Mouse (Mus musculus) left cerebral cortex, adult 2 months (tissue): ENCODE measurements at regions not wholly inside any gene's neighbourhood (a gene's known extent, or its start where the extent isn't known, plus 50 kb on each side); places are given as distances from the start of the nearest gene placed in this dataset.

Experiments used
- DNase-seq, 2 experiments: peaks; one replicate each; pipeline ENCODE4 v3.0.0; 2021 to 2022; ENCODE audit warnings: low spot score in 2 of 2, mixed read lengths in 1 of 2; ENCODE audit errors: extremely low spot score in 1 of 2
- H3K27ac ChIP-seq: fragments of 200-600 bp; 2 replicates; pipeline ENCODE4 v1.8.1; 2022
- H3K4me3 ChIP-seq: fragments of 200-600 bp; 2 replicates; pipeline ENCODE4 v1.8.1; 2022
- CTCF ChIP-seq: fragments of 200-600 bp; IDR thresholded peaks from 2 replicates; pipeline ENCODE4 v1.8.1; 2022; ENCODE audit warnings: antibody characterized with exemption, mild to moderate bottlenecking, moderate library complexity
- intact Hi-C: fragments of 180-260 bp; cut with DNase I; formaldehyde crosslinking; loops from one replicate; pipeline ENCODE4 v1.15.1; 2025

DNA sequence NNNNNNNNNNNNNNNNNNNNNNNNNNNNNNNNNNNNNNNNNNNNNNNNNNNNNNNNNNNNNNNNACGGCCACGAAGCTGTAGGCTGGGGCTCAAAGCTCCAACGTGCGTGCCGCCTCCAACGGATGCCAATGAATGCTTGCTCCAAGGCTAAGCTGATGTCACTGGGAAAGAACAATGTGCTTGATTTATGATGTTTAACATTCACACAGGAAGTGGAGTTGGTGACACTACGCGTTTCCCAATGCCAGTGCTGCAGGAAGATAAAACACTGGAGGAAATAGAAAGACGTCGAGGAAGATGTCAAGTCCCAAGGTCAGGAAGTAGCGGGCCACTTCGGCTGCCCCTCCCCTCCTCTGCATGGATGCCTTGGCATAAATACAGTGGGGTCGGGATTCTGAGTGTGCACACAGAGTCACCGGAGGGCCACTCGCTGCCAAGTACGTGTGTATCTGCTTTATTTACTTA, 180.7 kb upstream of the Azi2 start:
- no peak for DNase-seq
- TF ChIP-seq CTCF, result no peak
- no peak overlapping the region for H3K4me3 ChIP-seq
- intact Hi-C loops, result no loop called here
- H3K27ac ChIP-seq, result no peak overlapping the region

DNA sequence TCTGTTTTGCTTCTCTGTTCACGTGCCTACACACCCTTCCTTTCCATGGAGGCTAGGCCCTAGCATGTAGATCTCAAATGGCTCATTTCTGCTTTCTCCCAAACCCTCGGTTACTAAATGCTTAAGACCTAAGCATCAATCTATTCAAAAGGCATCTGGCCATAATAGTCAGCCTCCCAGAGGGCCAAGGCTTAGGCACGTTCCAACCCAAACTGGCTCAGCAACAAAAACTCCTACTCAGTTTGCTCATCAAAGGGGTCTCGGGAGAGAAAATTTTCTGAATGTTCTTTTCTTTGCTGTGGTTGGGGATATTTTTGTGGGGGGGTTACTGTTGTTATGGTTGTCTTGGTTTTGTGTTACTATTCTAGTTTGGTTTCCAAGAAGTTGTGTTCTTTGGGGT, 196.8 kb upstream of the Azi2 start:
- DNase-seq, result no peak
- no peak for TF ChIP-seq CTCF
- Histone ChIP-seq H3K27ac (no peak overlapping the region), H3K4me3 (no peak overlapping the region)
- intact Hi-C loops, result no loop called here

DNA sequence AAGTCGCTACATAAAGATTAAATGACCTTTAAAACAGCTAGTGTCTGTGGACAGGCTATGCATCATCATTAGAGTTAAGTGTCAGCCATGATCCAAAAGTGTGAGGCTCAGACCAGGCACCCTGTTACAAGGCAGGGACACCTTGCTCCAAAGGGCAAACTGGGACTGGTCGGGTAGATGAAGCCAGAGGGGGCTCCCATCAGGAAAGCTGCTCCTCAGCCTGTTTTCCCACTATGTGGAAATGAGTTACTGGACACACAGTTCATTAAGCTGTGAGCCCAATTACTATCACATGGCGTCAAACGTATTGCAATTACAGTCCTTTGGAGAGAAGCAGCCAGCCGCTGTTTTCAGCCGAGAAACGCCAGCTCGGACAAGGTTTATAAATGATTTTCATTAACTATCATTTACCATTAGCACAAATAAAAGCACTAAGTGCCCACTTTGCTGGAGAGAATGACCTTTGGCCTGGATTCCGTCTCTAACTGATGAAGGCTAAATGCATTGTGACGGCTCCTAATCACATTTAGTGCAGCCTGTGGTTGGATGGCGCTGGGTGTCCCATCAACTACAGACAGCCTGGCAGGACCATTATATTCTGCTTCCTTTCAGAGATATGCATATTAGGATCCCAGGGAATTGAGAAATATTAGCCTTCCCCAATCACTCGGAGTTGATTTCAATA, 203.5 kb upstream of the Azi2 start:
- no peak overlapping the region for H3K27ac ChIP-seq
- TF ChIP-seq CTCF, result no peak
- no peak for DNase-seq
- H3K4me3 ChIP-seq, result no peak overlapping the region
- intact Hi-C loops, result no loop called here

DNA sequence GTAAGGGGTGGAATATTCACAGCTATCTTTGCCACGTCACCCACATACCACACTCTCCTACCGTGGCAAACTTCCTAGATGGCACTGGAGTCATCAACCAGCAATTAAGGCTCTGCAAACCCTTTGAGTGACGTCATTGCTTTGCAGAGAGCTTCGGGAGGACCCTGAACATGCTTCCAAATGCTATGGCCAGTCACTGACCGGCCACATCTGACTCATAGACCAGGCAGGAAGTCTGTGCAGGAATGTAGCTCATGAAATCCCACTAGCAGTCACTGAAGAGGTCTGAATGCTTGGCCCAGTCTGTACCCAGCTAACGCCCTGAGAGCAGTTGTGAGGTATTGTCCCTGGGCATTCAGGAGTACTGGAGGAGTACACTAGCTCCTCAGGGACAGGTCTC, 203.9 kb upstream of the Rbms3 start:
- no peak overlapping the region for H3K4me3 ChIP-seq
- no peak for DNase-seq
- intact Hi-C loops, result no loop called here
- no peak for TF ChIP-seq CTCF
- H3K27ac ChIP-seq, result no peak overlapping the region

DNA sequence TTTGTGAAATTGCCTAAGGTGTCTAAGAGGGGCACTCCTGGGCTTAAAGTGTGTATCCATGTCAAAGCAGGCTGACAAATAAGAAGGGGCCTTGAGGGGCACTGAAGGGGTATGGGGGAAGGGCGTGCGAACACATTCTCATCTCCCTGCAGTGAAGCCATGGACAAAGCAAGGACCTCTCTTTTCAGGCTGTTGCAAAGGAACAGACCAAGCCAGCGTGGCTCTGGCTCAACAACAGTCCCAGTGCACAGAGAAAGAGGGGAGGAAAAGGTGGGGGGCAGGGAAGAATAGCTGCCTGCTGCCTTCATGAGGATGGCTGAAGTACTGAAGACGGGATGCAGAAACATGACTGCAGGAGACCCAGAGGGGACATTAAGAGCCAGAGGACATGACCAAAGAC, 184.9 kb upstream of the Rbms3 start:
- intact Hi-C loops, result no loop called here
- Histone ChIP-seq H3K27ac (no peak overlapping the region), H3K4me3 (no peak overlapping the region)
- DNase-seq, result no peak
- TF ChIP-seq CTCF, result no peak

DNA sequence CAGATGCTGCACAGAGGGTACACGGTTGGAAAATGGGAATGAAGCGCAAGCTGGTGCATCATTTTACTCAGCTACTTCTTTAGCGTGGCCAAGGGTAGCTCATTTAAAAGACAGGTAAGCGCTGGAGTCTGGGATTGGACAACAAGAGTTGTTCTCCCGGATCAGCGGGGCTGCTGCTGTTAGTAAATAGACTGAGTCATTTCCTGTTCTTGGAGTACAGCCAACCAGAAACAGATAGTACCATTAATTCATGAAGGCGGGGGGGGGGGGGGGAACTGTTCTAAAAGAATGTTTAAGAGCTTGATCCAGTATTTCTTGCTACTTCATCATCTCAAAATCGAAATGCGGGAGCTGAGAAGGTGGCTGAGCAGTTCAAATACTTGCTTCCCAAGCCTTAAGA, 183.5 kb upstream of the Rbms3 start:
- TF ChIP-seq CTCF, result no peak
- DNase-seq, result no peak
- intact Hi-C loops, result no loop called here
- Histone ChIP-seq H3K27ac (no peak overlapping the region), H3K4me3 (no peak overlapping the region)

DNA sequence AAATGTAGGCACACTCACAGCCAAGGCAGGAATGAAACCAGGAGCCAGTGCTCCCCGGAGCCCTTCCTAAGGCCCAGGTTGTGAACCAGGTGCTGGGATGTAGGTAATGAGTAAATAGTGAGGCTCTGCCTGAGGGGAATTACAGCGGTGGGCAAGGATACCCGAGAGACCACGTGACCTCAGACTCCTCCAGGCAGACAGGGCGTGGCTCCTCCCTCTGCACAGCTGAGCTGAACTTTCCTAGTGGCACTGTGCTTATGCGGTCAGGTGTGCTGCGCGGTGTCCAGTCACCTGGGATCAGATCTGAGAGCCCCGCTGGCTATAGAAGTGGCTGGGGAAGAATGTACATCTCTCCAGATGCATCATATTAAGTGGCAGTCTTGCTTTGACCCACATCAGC, 176.1 kb upstream of the Rbms3 start:
- no peak overlapping the region for H3K4me3 ChIP-seq
- no peak overlapping the region for H3K27ac ChIP-seq
- TF ChIP-seq CTCF, result no peak
- no peak for DNase-seq
- intact Hi-C loops, result no loop called here

DNA sequence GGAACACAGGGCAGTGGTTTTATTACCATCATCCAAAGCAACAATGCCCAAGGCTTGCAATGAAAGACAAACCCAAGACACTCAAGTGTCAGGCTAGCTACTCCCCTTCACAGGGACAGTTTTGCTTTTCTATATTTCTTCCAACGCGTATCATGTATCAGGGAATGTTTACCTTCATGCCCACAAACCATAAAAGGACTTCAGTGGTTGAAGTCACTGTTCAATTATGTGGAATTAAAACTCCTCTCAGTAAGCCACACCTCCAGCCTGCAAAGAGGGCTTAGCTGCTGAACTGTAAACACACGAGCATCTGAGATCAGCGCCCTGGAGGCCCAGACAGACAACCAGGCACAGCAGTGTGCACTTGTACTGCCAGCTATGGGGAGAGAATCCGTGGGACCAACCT, 154.5 kb upstream of the Rbms3 start:
- Histone ChIP-seq H3K27ac (no peak overlapping the region), H3K4me3 (no peak overlapping the region)
- no peak for TF ChIP-seq CTCF
- intact Hi-C loops, result no loop called here
- no peak for DNase-seq

DNA sequence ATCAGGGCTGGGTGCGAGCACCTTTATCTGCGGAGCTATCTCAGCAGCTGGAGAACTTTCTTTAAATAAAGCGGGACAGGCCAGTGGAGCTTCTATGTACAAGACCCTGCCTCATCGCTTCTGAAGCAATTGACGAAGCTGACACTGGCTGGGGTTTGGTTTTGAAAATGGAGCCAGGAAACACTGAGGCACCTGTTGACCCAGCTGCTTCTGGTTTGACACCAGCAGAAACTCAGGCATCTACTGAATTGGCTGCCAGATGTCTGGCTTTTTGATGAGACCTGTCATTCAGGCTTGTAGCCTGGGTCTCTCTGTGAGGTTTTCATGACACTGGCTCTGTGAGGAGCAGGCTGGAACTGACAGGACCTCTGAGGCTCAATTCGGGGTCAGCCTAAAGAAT, 124.9 kb upstream of the Rbms3 start:
- H3K27ac ChIP-seq, result no peak overlapping the region
- intact Hi-C loops, result no loop called here
- TF ChIP-seq CTCF, result no peak
- H3K4me3 ChIP-seq, result no peak overlapping the region
- DNase-seq, result no peak

DNA sequence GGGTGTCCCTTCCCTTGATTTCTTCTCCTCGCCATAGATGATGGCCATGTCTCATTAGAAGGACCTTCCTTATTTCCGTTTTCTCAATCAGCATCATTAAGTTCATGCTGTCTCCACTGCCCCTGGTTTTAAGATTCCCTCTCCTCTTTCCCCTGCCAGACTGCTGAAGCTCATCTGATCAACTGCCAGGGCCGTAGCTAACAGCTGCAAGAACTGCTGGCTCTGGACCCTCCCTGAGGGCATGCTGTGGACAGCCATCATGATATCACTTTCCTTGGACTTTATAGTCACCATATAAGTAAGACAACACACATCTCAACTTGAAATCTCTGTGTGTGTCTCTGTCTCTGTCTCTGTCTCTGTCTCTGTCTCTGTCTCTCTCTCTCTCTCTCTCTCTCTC, 123.8 kb upstream of the Rbms3 start:
- Histone ChIP-seq H3K27ac (no peak overlapping the region), H3K4me3 (no peak overlapping the region)
- intact Hi-C loops, result no loop called here
- no peak for TF ChIP-seq CTCF
- no peak for DNase-seq

DNA sequence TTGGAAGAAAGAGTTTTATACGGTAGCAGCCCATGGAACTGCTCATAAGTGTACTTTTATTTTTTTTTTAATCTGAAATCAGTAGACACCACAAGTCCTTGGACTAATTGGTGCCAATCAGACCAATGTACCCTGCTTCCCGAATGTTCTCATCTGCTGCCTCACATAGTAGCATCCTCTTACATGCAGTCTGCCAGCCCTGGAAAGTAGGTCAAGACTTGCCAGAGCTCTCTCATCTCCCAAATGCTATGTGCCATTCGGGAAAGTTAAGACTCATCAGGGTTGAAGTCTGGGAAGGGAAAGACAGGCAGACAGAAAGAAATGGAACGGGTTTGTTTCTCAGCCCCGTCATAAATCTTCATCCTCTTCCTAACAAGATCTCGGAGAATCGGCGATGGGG, 115.2 kb upstream of the Rbms3 start:
- DNase-seq, result no peak
- H3K4me3 ChIP-seq, result no peak overlapping the region
- intact Hi-C loops, result no loop called here
- TF ChIP-seq CTCF, result no peak
- no peak overlapping the region for H3K27ac ChIP-seq

DNA sequence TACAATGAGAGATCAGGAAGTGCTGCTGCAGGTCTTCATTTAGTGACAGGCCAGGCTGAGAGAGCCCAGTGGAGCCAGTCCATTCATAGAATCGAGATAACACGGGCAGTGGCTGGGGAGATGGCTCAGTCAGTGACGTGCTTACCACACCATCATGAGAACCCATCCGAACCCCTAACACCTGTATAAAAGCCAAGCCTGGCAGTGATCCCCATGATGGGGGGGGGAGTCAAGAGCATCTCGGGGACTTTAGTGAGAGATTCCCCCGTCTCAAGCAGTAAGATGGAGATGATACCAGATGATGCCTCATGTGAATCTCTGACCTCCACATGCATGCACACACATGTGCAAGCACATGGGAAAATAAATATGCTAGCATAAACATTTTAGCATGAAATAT, 99.7 kb upstream of the Rbms3 start:
- intact Hi-C loops, result no loop called here
- no peak overlapping the region for H3K27ac ChIP-seq
- DNase-seq, result no peak
- TF ChIP-seq CTCF, result no peak
- no peak overlapping the region for H3K4me3 ChIP-seq

DNA sequence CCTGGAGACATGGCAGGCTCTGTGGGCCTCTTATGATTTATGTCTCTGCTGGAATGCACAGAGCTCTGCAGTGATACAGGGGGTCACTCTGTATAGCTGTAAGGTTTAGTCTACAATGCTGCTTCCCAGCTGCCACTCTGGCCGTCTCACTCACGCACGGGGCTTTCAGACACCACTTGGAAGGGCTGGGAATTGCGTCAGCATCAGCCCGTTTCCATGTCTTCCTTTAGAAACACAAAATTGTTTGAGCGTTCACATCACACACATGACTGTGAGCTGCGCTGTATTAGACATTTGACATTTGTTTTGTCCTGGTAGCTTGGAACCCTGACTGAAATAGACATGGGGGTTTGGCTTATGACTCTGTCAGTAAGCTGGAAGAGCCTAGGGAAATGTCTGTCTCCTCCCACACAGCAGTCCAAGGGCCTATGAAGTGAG, 90.5 kb upstream of the Rbms3 start:
- H3K27ac ChIP-seq, result no peak overlapping the region
- TF ChIP-seq CTCF, result no peak
- DNase-seq, result no peak
- intact Hi-C loops, result no loop called here
- no peak overlapping the region for H3K4me3 ChIP-seq
